Mouse (Mus musculus) right cerebral cortex, adult 18-20 months (tissue): ENCODE measurements around the gene Gys1.
"Not testable (repeated sequence)": the region's sequence is repeated elsewhere in the genome, so short reads cannot be mapped to it uniquely, and the experiment has no call there.

Experiments
- DNase-seq: peaks from one replicate; pipeline ENCODE4 v3.0.0; 2022; ENCODE audit warnings: mixed read lengths

Gys1 gene

GRCm38 (mm10) chr7:45481374-45481927 lies 46.8 kb downstream of the Gys1 start, which contains the start of gene Tulp2:
Tulp2 (plus strand) TSS chr7:45481877.
- DNase-seq, result peak; percentile 75

- DNase-seq, result no peak
Observed at GRCm38 (mm10) chr7:45482166-45482565, 47.5 kb downstream of the Gys1 start.

GRCm38 (mm10) chr7:45484985-45485384 lies 50.3 kb downstream of the Gys1 start:
- not testable (repeated sequence) for DNase-seq

GRCm38 (mm10) chr7:45486158-45486557 lies 51.5 kb downstream of the Gys1 start:
- DNase-seq, result no peak

GRCm38 (mm10) chr7:45486761-45487415 lies 52.2 kb downstream of the Gys1 start, which contains the start of gene Gm45808:
Gm45808 (minus strand) TSS chr7:45486811.
- DNase-seq, result no peak

GRCm38 (mm10) chr7:45487861-45488292 lies 53.2 kb downstream of the Gys1 start:
- no peak for DNase-seq

GRCm38 (mm10) chr7:45488293-45489204 lies 53.9 kb downstream of the Gys1 start, which contains the start of gene Dhdh:
Dhdh (minus strand) TSS chr7:45488805.
- peak; percentile 39 for DNase-seq

- no peak for DNase-seq
Observed at GRCm38 (mm10) chr7:45489578-45489977, 54.9 kb downstream of the Gys1 start.

GRCm38 (mm10) chr7:45490822-45491221 lies 56.2 kb downstream of the Gys1 start:
- DNase-seq, result peak; percentile 52

GRCm38 (mm10) chr7:45491264-45491663 lies 56.6 kb downstream of the Gys1 start:
- DNase-seq, result no peak

- DNase-seq, result no peak
Observed at GRCm38 (mm10) chr7:45492225-45492844, 57.7 kb downstream of the Gys1 start.

- no peak for DNase-seq
Observed at GRCm38 (mm10) chr7:45492951-45493350, 58.3 kb downstream of the Gys1 start.

GRCm38 (mm10) chr7:45494548-45494947 lies 59.9 kb downstream of the Gys1 start:
- DNase-seq, result no peak

- DNase-seq, result no peak
Observed at GRCm38 (mm10) chr7:45498427-45498826, 63.8 kb downstream of the Gys1 start.
